Mouse (Mus musculus) MEL (cell line): ENCODE measurements at regions not wholly inside any gene's neighbourhood (a gene's known extent, or its start where the extent isn't known, plus 50 kb on each side); places are given as distances from the start of the nearest gene placed in this dataset.

ENCODE experiments used
- DNase-seq: peaks from one replicate; pipeline ENCODE4 v3.0.0; 2011; ENCODE audit warnings: low read depth, low spot score
- H3K27ac ChIP-seq: 2 replicates; pipeline ENCODE4 v1.5.1; 2012; ENCODE audit warnings: low read depth, mild to moderate bottlenecking, control low read depth, low read length, moderate library complexity; ENCODE audit not compliant: control insufficient read depth
- H3K27me3 ChIP-seq, 2 experiments: fragments of 150-350 bp in 1 of 2; sonication (generic) in 1 of 2; 2 replicates each; pipeline ENCODE4 v1.6.1; 2012; ENCODE audit warnings: low read length in 2 of 2, mild to moderate bottlenecking in 2 of 2, improper control_type of control experiment in 1 of 2, moderate library complexity in 1 of 2; ENCODE audit not compliant: insufficient read depth in 2 of 2, control insufficient read depth in 1 of 2
- H3K36me3 ChIP-seq, 2 experiments: 2 replicates each; pipeline ENCODE4 v1.6.1; 2012 to 2014; ENCODE audit warnings: low read length in 2 of 2, improper control_type of control experiment in 1 of 2, inconsistent platforms in 1 of 2, mild to moderate bottlenecking in 1 of 2; ENCODE audit not compliant: insufficient read depth in 2 of 2, control insufficient read depth in 1 of 2
- H3K4me1 ChIP-seq, 2 experiments: fragments of 150-350 bp in 1 of 2; sonication (generic) in 1 of 2; 2 replicates each; pipeline ENCODE4 v1.6.1; 2012; ENCODE audit warnings: low read length in 2 of 2, improper control_type of control experiment in 1 of 2, mild to moderate bottlenecking in 1 of 2; ENCODE audit not compliant: insufficient read depth in 2 of 2, control insufficient read depth in 1 of 2
- H3K4me3 ChIP-seq, 2 experiments: fragments of 150-350 bp in 1 of 2; sonication (generic) in 1 of 2; 2 replicates each; pipeline ENCODE4 v1.5.1; 2012; ENCODE audit warnings: low read depth in 2 of 2, low read length in 2 of 2, mild to moderate bottlenecking in 2 of 2, moderate library complexity in 2 of 2, control low read depth in 1 of 2, improper control_type of control experiment in 1 of 2; ENCODE audit not compliant: control insufficient read depth in 1 of 2, insufficient read depth in 1 of 2
- H3K79me2 ChIP-seq: 2 replicates; pipeline ENCODE4 v1.6.1; 2012; ENCODE audit warnings: mild to moderate bottlenecking, low read length, moderate library complexity; ENCODE audit not compliant: control insufficient read depth, poor library complexity, insufficient read depth
- H3K9ac ChIP-seq: 2 replicates; pipeline ENCODE4 v1.6.1; 2012; ENCODE audit warnings: low read depth, mild to moderate bottlenecking, control low read depth, low read length, moderate library complexity; ENCODE audit not compliant: control insufficient read depth, poor library complexity, severe bottlenecking
- H3K9me3 ChIP-seq: fragments of 150-350 bp; sonication (generic); replicated peaks from 2 replicates; pipeline ENCODE4 v1.6.1; 2012; ENCODE audit warnings: mild to moderate bottlenecking, low read length, improper control_type of control experiment, moderate library complexity; ENCODE audit not compliant: insufficient read depth
- CHD1 ChIP-seq: IDR thresholded peaks from 2 replicates; pipeline ENCODE4 v1.6.1; 2012; ENCODE audit warnings: low read depth, mild to moderate bottlenecking, inconsistent platforms, low read length, improper control_type of control experiment
- CTCF ChIP-seq, 3 experiments: IDR thresholded peaks in 2 of 3; conservative IDR thresholded peaks in 1 of 3; 2 replicates each; pipeline ENCODE4 v1.5.1; 2011 to 2012; ENCODE audit warnings: low read length in 3 of 3, low read depth in 2 of 3, mild to moderate bottlenecking in 2 of 3, improper control_type of control experiment in 1 of 3, inconsistent platforms in 1 of 3, mixed read lengths in 1 of 3, moderate library complexity in 1 of 3; ENCODE audit not compliant: control insufficient read depth in 1 of 3, insufficient read depth in 1 of 3, poor library complexity in 1 of 3, severe bottlenecking in 1 of 3
- ELF1 ChIP-seq: IDR thresholded peaks from 2 replicates; pipeline ENCODE4 v1.6.1; 2014; ENCODE audit warnings: low read depth, mild to moderate bottlenecking, inconsistent platforms, low read length, improper control_type of control experiment, moderate library complexity
- GABPA ChIP-seq: IDR thresholded peaks from 2 replicates; pipeline ENCODE4 v1.6.1; 2012; ENCODE audit warnings: low read depth, mild to moderate bottlenecking, inconsistent platforms, low read length, improper control_type of control experiment, moderate library complexity
- JUND ChIP-seq: IDR thresholded peaks from 2 replicates; pipeline ENCODE4 v1.6.1; 2011; ENCODE audit warnings: low read depth, mild to moderate bottlenecking, improper control_type of control experiment, low read length
- MAZ ChIP-seq: IDR thresholded peaks from 2 replicates; pipeline ENCODE4 v1.6.1; 2012; ENCODE audit warnings: low read depth, mild to moderate bottlenecking, inconsistent platforms, low read length, improper control_type of control experiment
- MEF2A ChIP-seq: IDR thresholded peaks from 2 replicates; pipeline ENCODE4 v1.6.1; 2014; ENCODE audit warnings: low read depth, mild to moderate bottlenecking, inconsistent platforms, low read length, improper control_type of control experiment; ENCODE audit not compliant: poor library complexity, insufficient replicate concordance, severe bottlenecking; ENCODE audit errors: extremely low read depth
- MXI1 ChIP-seq: IDR thresholded peaks from 2 replicates; pipeline ENCODE4 v1.6.1; 2011; ENCODE audit warnings: mild to moderate bottlenecking, low read depth, low read length, improper control_type of control experiment
- MYB ChIP-seq: IDR thresholded peaks from 2 replicates; pipeline ENCODE4 v1.6.1; 2011; ENCODE audit warnings: mild to moderate bottlenecking, low read depth, low read length, improper control_type of control experiment
- MYC ChIP-seq: IDR thresholded peaks from 2 replicates; pipeline ENCODE4 v1.6.1; 2011; ENCODE audit warnings: low read depth, mild to moderate bottlenecking, low read length, improper control_type of control experiment, moderate library complexity
- NELFE ChIP-seq: IDR thresholded peaks from 2 replicates; pipeline ENCODE4 v1.6.1; 2011; ENCODE audit warnings: low read depth, low read length, improper control_type of control experiment
- NRF1 ChIP-seq: IDR thresholded peaks from 2 replicates; pipeline ENCODE4 v1.6.1; 2014; ENCODE audit warnings: low read depth, mild to moderate bottlenecking, inconsistent platforms, low read length, improper control_type of control experiment, moderate library complexity; ENCODE audit not compliant: poor library complexity, insufficient read depth, severe bottlenecking
- POLR2A ChIP-seq, 2 experiments: IDR thresholded peaks; 2 replicates each; pipeline ENCODE4 v1.6.1; 2011 to 2012; ENCODE audit warnings: low read length in 2 of 2, mild to moderate bottlenecking in 2 of 2, control low read depth in 1 of 2, improper control_type of control experiment in 1 of 2, low read depth in 1 of 2, moderate library complexity in 1 of 2; ENCODE audit not compliant: control insufficient read depth in 1 of 2, insufficient read depth in 1 of 2, poor library complexity in 1 of 2
- POLR2AphosphoS2 ChIP-seq: IDR thresholded peaks from 2 replicates; pipeline ENCODE4 v1.6.1; 2011; ENCODE audit warnings: low read length, improper control_type of control experiment
- RAD21 ChIP-seq: IDR thresholded peaks from 2 replicates; pipeline ENCODE4 v1.6.1; 2011; ENCODE audit warnings: mild to moderate bottlenecking, low read depth, low read length, improper control_type of control experiment
- RCOR1 ChIP-seq: IDR thresholded peaks from 2 replicates; pipeline ENCODE4 v1.6.1; 2012; ENCODE audit warnings: low read depth, mild to moderate bottlenecking, inconsistent platforms, low read length, improper control_type of control experiment
- SIN3A ChIP-seq: IDR thresholded peaks from 2 replicates; pipeline ENCODE4 v1.6.1; 2012; ENCODE audit warnings: low read length, improper control_type of control experiment, inconsistent platforms
- SMC3 ChIP-seq: IDR thresholded peaks from 2 replicates; pipeline ENCODE4 v1.6.1; 2011; ENCODE audit warnings: low read depth, low read length, improper control_type of control experiment
- TCF12 ChIP-seq: IDR thresholded peaks from 2 replicates; pipeline ENCODE4 v1.6.1; 2014; ENCODE audit warnings: low read depth, mild to moderate bottlenecking, inconsistent platforms, low read length, improper control_type of control experiment, moderate library complexity
- USF1 ChIP-seq: IDR thresholded peaks from 2 replicates; pipeline ENCODE4 v1.6.1; 2014; ENCODE audit warnings: low read depth, mild to moderate bottlenecking, inconsistent platforms, low read length, improper control_type of control experiment, moderate library complexity
- ZC3H11A ChIP-seq: IDR thresholded peaks from 2 replicates; pipeline ENCODE4 v1.6.1; 2012; ENCODE audit warnings: low read depth, mild to moderate bottlenecking, inconsistent platforms, low read length, improper control_type of control experiment
- ZKSCAN1 ChIP-seq: IDR thresholded peaks from 2 replicates; pipeline ENCODE4 v1.6.1; 2012; ENCODE audit warnings: low read depth, mild to moderate bottlenecking, inconsistent platforms, low read length, improper control_type of control experiment, moderate library complexity
- ZMIZ1 ChIP-seq: IDR thresholded peaks from 2 replicates; pipeline ENCODE4 v1.6.1; 2012; ENCODE audit warnings: low read depth, mild to moderate bottlenecking, inconsistent platforms, low read length, improper control_type of control experiment, moderate library complexity
- ZNF384 ChIP-seq: IDR thresholded peaks from 2 replicates; pipeline ENCODE4 v1.6.1; 2012; ENCODE audit warnings: low read depth, mild to moderate bottlenecking, inconsistent platforms, low read length, improper control_type of control experiment

DNA sequence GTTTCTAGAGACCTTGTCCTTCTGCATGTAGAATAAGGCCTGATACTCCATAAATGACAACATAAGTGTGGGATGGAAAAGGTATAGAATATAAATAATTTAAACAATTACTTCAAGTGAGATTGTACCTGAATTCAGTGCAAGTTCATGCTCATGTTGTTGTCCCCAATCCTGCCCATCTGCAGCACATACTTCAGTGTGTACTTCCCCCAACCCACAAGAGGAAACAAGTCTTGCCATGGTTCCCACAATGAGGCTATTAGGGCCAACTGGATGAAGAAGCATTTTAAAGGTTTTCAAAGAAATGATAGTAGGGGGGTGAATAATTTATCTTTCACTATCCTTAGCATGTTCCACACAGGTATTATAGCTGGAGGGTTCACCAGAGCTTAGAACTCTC, 79.4 kb upstream of the Gmds start:
- no peaks in the 10 kb centered on the region for H3K9me3 ChIP-seq
- TF ChIP-seq RCOR1 = no peak
- no peak for TF ChIP-seq RAD21
- no peak for TF ChIP-seq MXI1
- no peak for TF ChIP-seq JUND
- TF ChIP-seq MAZ = no peak
- TF ChIP-seq ZMIZ1 = no peak
- no peak for TF ChIP-seq TCF12
- TF ChIP-seq CTCF (IDR thresholded peaks at IDR 0.05 in 2 of 3, conservative IDR thresholded peaks at IDR 0.05 in 1 of 3; ENCODE audit: control insufficient read depth in 1 of 3, insufficient read depth in 1 of 3, low read depth in 2 of 3, low read length in 3 of 3, poor library complexity in 1 of 3, severe bottlenecking in 1 of 3) = no peak
- no peak for TF ChIP-seq MYC
- TF ChIP-seq MYB = no peak
- no peak for TF ChIP-seq USF1
- TF ChIP-seq ZKSCAN1 = no peak
- no peak for TF ChIP-seq SIN3A
- TF ChIP-seq GABPA = no peak
- no peak for TF ChIP-seq POLR2A (IDR thresholded peaks at IDR 0.05; ENCODE audit: control insufficient read depth in 1 of 2, insufficient read depth in 1 of 2, low read depth in 1 of 2, low read length in 2 of 2, poor library complexity in 1 of 2)
- no peak for TF ChIP-seq POLR2AphosphoS2
- TF ChIP-seq MEF2A = no peak
- TF ChIP-seq CHD1 = no peak
- no peak for TF ChIP-seq ZNF384
- H3K27ac ChIP-seq = no peak overlapping the region
- no peak overlapping the region for H3K9ac ChIP-seq
- no peaks in the 10 kb centered on the region for H3K36me3 ChIP-seq
- no peak for DNase-seq
- no peaks in the 10 kb centered on the region for H3K79me2 ChIP-seq
- H3K4me3 ChIP-seq = no peak overlapping the region
- H3K4me1 ChIP-seq = no peaks in the 10 kb centered on the region
- H3K27me3 ChIP-seq = no peaks in the 10 kb centered on the region; a peak in 1 of 4 replicates

DNA sequence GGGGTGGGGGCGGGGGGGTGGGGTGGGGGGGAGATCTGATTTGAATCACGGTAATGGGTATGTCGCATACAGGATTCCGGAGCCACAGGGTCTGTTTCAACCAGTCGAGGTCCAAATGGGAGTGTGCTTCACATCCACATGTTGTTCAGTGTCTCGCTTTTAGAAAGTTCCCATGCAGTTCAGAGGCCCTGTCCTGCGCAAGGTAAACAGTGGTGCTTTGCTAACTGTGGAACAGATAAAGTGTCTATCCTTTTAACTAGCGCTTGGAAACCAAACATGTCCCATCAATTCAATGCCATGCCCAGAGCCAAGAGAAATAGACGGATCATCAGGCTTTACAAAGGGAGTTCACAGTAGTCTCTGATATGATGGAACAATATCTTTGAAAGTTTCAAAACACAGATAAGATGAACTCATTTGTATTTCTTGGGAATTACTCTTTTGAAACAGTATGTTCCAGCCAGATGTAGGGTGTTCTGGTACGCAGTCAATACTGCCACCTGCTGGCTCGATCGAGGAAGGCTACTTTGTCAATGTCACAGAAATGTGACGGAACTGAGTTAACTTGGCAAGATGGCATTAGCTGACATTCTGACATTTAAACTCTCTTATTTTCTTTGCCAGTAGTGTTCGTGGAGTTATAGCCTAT, 72.9 kb upstream of the Gmds start:
- Histone ChIP-seq H3K9me3 (no peaks in the 10 kb centered on the region), H3K36me3 (no peaks in the 10 kb centered on the region), H3K4me3 (no peak overlapping the region), H3K4me1 (no peaks in the 10 kb centered on the region), H3K9ac (no peak overlapping the region), H3K27ac (no peak overlapping the region), H3K79me2 (no peaks in the 10 kb centered on the region), H3K27me3 (no peaks in the 10 kb centered on the region)
- TF ChIP-seq ELF1 (no peak), ZC3H11A (peak; percentile 92), CHD1 (no peak), MEF2A (no peak), POLR2A (IDR thresholded peaks at IDR 0.05; ENCODE audit: control insufficient read depth in 1 of 2, insufficient read depth in 1 of 2, low read depth in 1 of 2, low read length in 2 of 2, poor library complexity in 1 of 2) (no peak), NELFE (no peak), MYB (no peak), NRF1 (no peak), RAD21 (peak; percentile 95), SMC3 (peak; percentile 96), CTCF (IDR thresholded peaks at IDR 0.05 in 2 of 3, conservative IDR thresholded peaks at IDR 0.05 in 1 of 3; ENCODE audit: control insufficient read depth in 1 of 3, insufficient read depth in 1 of 3, low read depth in 2 of 3, low read length in 3 of 3, poor library complexity in 1 of 3, severe bottlenecking in 1 of 3) (peak; percentile 88 to 95 (median 93))
- DNase-seq = peak; percentile 77
